Mouse (Mus musculus): ENCODE measurements at regions not wholly inside any gene's neighbourhood (a gene's known extent, or its start where the extent isn't known, plus 50 kb on each side); places are given as distances from the start of the nearest gene placed in this dataset.
A peak's percentile ranks its signal among the peaks of the same experiment; 100 is the strongest.

DNA sequence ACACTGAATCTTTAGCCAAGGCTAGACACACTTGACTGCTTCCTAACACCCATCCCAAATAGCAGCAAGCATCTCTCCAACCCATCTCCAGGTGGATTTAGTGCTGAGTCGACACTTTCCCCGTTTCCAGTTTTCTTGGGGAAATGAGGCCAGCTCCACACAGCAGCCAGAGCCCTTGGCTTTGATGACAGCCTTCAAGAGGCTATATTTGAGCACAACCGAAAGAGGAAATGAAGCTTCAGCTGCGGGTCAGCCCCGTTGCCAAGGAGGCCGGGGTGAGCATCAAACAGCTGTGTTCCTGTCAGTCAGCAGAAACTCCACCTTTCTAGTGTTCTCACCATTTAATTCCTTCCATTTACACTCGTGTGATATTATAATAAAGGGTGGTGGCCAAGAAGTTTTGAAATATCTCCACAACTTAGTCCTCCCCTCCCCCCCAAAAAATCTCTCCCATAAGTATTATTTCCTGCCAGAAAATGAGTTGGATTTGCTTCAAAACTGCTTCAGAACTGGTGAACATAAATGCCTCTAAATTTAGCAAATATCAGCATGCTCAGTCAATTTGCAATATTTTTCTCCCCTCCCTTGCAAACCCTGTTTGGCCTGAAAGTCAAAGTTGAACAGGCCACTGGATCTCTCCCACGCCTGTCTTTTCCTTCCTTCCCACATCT lies 226.1 kb downstream of the Qk start:
- no peak overlapping the region for H3K9ac ChIP-seq (replicated peaks; ENCODE audit: low read depth, low read length)
- ATAC-seq (ENCODE audit: insufficient number of reproducible peaks, insufficient read depth, low FRiP score, low read depth) = no peak
- WGBS = 53% methylated on average over 8 of the region's 8 CpGs

DNA sequence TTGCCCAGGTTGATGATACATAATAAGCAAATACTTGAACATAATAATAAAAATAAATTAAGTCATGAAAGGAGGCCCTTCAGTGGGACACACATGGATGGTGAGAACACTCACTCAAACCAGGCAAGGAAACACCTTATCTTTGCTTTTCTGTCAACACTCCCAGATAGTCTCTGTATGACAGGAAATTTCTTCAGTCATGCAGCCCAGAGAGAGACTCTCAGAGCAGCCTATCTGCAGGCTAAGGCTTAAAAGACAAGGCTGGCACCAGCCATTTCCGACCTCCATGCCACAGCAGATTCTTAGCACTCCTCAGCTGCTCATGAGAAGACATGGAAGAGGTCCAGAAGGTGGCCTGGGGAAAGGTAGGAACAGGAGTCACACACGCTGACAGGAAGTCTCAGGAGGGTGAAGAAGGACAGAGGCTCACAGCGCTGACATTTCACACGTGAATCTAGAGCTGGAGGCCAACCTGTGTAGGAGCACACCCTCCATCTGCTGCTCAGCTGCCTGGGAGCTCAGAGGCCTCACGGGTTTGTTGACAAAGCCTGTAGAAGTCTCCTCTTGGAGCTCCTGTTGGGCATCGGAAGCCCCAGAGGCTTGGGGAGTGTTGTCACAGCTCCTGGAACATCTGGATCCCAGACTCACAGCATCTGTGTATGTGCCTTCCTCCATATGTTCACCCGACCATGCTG lies 232.3 kb downstream of the Qk start:
- WGBS = 68% methylated on average over 7 of the region's 7 CpGs
- no peak for ATAC-seq (ENCODE audit: insufficient number of reproducible peaks, insufficient read depth, low FRiP score, low read depth)
- H3K9ac ChIP-seq (replicated peaks; ENCODE audit: low read depth, low read length) = no peak overlapping the region
- no peak overlapping the region for H3K4me3 ChIP-seq (ENCODE audit: low read depth, low read length)
- no peaks in the 10 kb centered on the region for H3K4me1 ChIP-seq (ENCODE audit: control insufficient read depth, insufficient read depth, low read length)
- H3K9me3 ChIP-seq (ENCODE audit: control insufficient read depth, low read depth, low read length) = no peaks in the 10 kb centered on the region
- no peaks in the 10 kb centered on the region for H3K27me3 ChIP-seq (ENCODE audit: control insufficient read depth, insufficient read depth, low read length)
- no peaks in the 10 kb centered on the region for H3K36me3 ChIP-seq (ENCODE audit: control insufficient read depth, insufficient read depth, low read length)
- no peak overlapping the region for H3K4me2 ChIP-seq (replicated peaks; ENCODE audit: low read depth, low read length)
- no peak overlapping the region for H3K27ac ChIP-seq (ENCODE audit: low read length)

More for the DNA sequence above, 226.1 kb downstream of the Qk start:
- Histone ChIP-seq H3K4me3 (ENCODE audit: low read depth, low read length) (no peak overlapping the region), H3K9me3 (ENCODE audit: control insufficient read depth, low read depth, low read length) (no peaks in the 10 kb centered on the region), H3K4me1 (ENCODE audit: control insufficient read depth, insufficient read depth, low read length) (peaks cover 3% of the 10 kb centered on the region; the same call in 1 of the 2 replicates), H3K4me2 (replicated peaks; ENCODE audit: low read depth, low read length) (no peak overlapping the region), H3K27me3 (ENCODE audit: control insufficient read depth, insufficient read depth, low read length) (no peaks in the 10 kb centered on the region), H3K27ac (ENCODE audit: low read length) (no peak overlapping the region), H3K36me3 (ENCODE audit: control insufficient read depth, insufficient read depth, low read length) (no peaks in the 10 kb centered on the region)

DNA sequence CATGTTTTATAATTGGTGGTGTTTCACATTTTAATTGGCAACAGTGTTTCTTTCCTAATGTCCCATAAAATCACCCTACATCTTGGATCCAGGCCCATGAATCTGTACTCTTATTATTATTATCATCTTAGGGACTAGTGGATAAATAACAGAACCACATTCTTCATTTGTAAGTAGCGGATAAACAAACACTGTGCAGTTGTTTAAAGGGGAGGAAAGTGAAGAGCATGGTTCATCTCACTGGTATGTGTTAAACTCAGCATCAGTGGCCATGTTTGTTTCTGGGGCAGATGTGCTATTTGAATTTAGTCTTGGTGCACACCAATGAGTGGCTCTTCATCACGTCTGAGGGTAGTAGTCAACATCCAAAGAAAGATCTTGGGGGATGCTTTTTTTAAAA lies 233.1 kb downstream of the Qk start:
- no peaks in the 10 kb centered on the region for H3K27me3 ChIP-seq (ENCODE audit: control insufficient read depth, insufficient read depth, low read length)
- H3K27ac ChIP-seq (ENCODE audit: low read length) = no peak overlapping the region
- H3K36me3 ChIP-seq (ENCODE audit: control insufficient read depth, insufficient read depth, low read length) = no peaks in the 10 kb centered on the region
- H3K4me2 ChIP-seq (replicated peaks; ENCODE audit: low read depth, low read length) = no peak overlapping the region
- H3K9ac ChIP-seq (replicated peaks; ENCODE audit: low read depth, low read length) = no peak overlapping the region
- ATAC-seq (ENCODE audit: insufficient number of reproducible peaks, insufficient read depth, low FRiP score, low read depth) = no peak; the same call in 1 of the 2 replicates
- WGBS = 70% methylated on average over 2 of the region's 2 CpGs
- no peaks in the 10 kb centered on the region for H3K9me3 ChIP-seq (ENCODE audit: control insufficient read depth, low read depth, low read length)
- no peak overlapping the region for H3K4me3 ChIP-seq (ENCODE audit: low read depth, low read length)
- H3K4me1 ChIP-seq (ENCODE audit: control insufficient read depth, insufficient read depth, low read length) = no peaks in the 10 kb centered on the region

DNA sequence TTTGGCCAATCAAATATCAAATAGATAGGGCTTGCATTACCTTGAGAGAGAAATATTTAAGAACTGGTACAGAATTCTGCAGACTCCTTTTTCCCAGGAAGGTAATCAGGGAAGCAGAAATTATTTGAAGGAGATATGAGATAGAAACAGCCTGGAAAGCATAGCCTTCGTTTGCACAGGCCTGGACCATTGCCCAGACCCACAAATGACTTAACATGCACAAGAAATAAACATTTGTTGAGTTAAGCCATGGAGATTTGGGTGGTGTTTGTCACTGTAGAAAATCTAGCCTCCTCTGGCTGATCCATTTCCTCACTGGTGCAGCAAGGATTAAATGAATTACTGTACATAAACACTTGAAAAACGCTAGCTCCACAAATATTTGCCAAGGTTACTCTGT lies 233.5 kb downstream of the Qk start:
- Histone ChIP-seq H3K9me3 (ENCODE audit: control insufficient read depth, low read depth, low read length) (no peaks in the 10 kb centered on the region), H3K4me2 (replicated peaks; ENCODE audit: low read depth, low read length) (no peak overlapping the region), H3K4me1 (ENCODE audit: control insufficient read depth, insufficient read depth, low read length) (no peaks in the 10 kb centered on the region), H3K27me3 (ENCODE audit: control insufficient read depth, insufficient read depth, low read length) (no peaks in the 10 kb centered on the region), H3K27ac (ENCODE audit: low read length) (no peak overlapping the region), H3K36me3 (ENCODE audit: control insufficient read depth, insufficient read depth, low read length) (no peaks in the 10 kb centered on the region), H3K4me3 (ENCODE audit: low read depth, low read length) (no peak overlapping the region), H3K9ac (replicated peaks; ENCODE audit: low read depth, low read length) (no peak overlapping the region)
- WGBS = 17% methylated on average over 2 of the region's 2 CpGs
- peak; percentile 72; the same call in 1 of the 2 replicates for ATAC-seq (ENCODE audit: insufficient number of reproducible peaks, insufficient read depth, low FRiP score, low read depth)

DNA sequence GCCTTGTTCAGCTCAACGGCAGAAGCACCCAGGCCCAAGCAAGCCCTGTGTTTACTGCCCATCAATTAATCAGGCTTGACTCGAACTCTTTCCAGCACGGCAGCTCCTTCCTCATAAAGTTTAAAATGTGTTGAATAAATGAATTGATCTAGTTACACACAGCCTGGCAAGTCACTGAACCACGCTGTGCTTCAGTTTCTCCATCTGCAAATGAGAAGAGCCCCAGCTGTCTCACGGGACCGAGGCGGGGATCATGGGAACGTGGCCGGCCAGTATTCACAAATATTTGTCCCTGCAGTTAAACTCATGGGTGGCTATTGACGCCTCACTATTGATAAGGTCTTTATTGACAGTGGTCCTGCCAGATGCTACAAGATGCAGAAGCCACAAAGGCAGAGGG lies 237.9 kb downstream of the Qk start:
- no peak overlapping the region for H3K27ac ChIP-seq (ENCODE audit: low read length)
- H3K4me1 ChIP-seq (ENCODE audit: control insufficient read depth, insufficient read depth, low read length) = peaks cover 8% of the 10 kb centered on the region; the same call in 1 of the 2 replicates
- no peak overlapping the region for H3K9ac ChIP-seq (replicated peaks; ENCODE audit: low read depth, low read length)
- no peak for ATAC-seq (ENCODE audit: insufficient number of reproducible peaks, insufficient read depth, low FRiP score, low read depth)
- H3K9me3 ChIP-seq (ENCODE audit: control insufficient read depth, low read depth, low read length) = no peaks in the 10 kb centered on the region
- H3K4me3 ChIP-seq (ENCODE audit: low read depth, low read length) = no peak overlapping the region
- no peaks in the 10 kb centered on the region for H3K36me3 ChIP-seq (ENCODE audit: control insufficient read depth, insufficient read depth, low read length)
- WGBS = 38% methylated on average over 10 of the region's 10 CpGs
- no peaks in the 10 kb centered on the region for H3K27me3 ChIP-seq (ENCODE audit: control insufficient read depth, insufficient read depth, low read length)
- no peak overlapping the region for H3K4me2 ChIP-seq (replicated peaks; ENCODE audit: low read depth, low read length)

DNA sequence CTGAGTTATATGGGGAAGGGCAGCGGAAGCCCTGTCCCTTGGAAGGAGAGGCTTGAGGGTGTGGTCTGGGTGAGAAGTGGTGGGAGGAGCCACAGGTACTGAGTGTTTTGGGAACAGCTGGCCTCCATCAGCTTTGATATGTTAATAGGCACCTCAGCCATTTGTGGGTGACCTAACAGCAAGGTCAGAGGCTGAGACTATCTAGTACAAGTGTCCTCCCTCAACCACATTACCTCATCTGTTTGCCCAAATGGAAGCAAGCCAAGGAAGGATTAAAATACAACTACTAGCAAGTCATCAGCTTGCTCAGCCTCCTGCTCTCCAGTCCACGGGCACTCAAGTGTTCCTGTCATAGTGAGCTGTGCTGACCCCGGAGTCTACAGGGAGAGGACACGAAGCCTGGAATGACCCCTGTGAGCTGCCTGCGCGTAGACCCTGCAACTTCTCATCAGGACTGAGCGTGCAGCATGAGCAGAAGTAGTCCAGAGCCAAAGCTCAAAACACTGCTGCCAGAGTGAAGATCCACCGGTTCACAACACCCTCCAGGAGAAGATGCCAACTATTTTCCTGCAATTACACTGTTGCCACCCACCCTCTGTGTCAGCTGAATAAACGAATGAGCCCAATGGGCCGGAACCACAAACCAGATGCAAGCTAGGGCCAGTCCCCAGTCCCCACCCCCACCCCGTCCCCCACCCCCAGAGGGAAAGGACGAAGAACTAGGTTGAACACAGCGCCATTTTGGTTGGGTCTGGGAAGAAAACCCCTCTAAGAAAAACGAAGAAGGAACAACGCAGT lies 239.6 kb downstream of the Qk start:
- Histone ChIP-seq H3K27me3 (ENCODE audit: control insufficient read depth, insufficient read depth, low read length) (no peaks in the 10 kb centered on the region), H3K36me3 (ENCODE audit: control insufficient read depth, insufficient read depth, low read length) (no peaks in the 10 kb centered on the region), H3K9ac (replicated peaks; ENCODE audit: low read depth, low read length) (no peak overlapping the region), H3K4me3 (ENCODE audit: low read depth, low read length) (no peak overlapping the region), H3K4me1 (ENCODE audit: control insufficient read depth, insufficient read depth, low read length) (peaks cover 8% of the 10 kb centered on the region; the same call in 1 of the 2 replicates), H3K4me2 (replicated peaks; ENCODE audit: low read depth, low read length) (no peak overlapping the region), H3K9me3 (ENCODE audit: control insufficient read depth, low read depth, low read length) (no peaks in the 10 kb centered on the region), H3K27ac (ENCODE audit: low read length) (no peak overlapping the region)
- 63% methylated on average over 15 of the region's 15 CpGs for WGBS
- peak; percentile 71; the same call in 1 of the 2 replicates for ATAC-seq (ENCODE audit: insufficient number of reproducible peaks, insufficient read depth, low FRiP score, low read depth)

DNA sequence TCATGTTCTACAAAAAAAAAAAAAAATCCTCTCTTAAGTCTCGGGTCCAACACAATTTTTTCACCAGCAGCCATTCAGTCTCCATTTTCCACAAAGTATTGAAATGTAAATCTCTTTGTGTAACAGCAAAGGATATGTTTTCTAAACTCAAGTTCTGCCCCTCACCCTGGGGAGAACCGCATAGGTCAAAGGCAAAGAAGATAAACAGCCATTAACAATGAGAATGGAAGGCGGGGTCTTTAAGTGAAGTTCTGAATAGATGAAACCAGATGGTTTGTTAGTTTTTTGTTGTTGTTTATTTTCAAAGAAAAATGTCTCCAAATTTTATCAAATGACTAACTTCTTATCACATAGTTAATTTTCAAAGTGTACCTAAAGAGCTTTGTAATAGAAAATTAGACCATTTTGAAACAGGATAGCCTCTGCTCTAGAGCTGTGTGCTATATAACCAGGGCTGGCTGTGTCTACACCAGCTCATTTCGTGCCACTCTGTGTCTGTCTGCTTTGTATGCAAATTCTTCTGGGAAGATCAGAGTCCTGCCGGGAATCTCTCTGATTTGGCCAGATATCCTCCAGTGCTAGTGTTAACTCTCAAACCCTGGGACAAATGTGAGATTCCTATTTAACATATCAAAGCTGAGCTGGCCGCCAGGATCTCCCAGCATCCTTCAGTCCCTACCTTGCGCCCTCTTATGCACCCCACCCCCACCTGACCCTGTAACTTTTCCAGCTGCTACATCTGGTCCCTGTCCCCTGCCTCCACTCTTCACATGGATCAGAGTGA lies 240.9 kb downstream of the Qk start:
- Histone ChIP-seq H3K36me3 (ENCODE audit: control insufficient read depth, insufficient read depth, low read length) (no peaks in the 10 kb centered on the region), H3K4me2 (replicated peaks; ENCODE audit: low read depth, low read length) (no peak overlapping the region), H3K27ac (ENCODE audit: low read length) (no peak overlapping the region), H3K4me1 (ENCODE audit: control insufficient read depth, insufficient read depth, low read length) (peaks cover 8% of the 10 kb centered on the region; the same call in 1 of the 2 replicates), H3K9me3 (ENCODE audit: control insufficient read depth, low read depth, low read length) (no peaks in the 10 kb centered on the region), H3K9ac (replicated peaks; ENCODE audit: low read depth, low read length) (no peak overlapping the region), H3K4me3 (ENCODE audit: low read depth, low read length) (no peak overlapping the region), H3K27me3 (ENCODE audit: control insufficient read depth, insufficient read depth, low read length) (no peaks in the 10 kb centered on the region)
- 39% methylated on average over 7 of the region's 7 CpGs for WGBS
- ATAC-seq (ENCODE audit: insufficient number of reproducible peaks, insufficient read depth, low FRiP score, low read depth) = no peak

DNA sequence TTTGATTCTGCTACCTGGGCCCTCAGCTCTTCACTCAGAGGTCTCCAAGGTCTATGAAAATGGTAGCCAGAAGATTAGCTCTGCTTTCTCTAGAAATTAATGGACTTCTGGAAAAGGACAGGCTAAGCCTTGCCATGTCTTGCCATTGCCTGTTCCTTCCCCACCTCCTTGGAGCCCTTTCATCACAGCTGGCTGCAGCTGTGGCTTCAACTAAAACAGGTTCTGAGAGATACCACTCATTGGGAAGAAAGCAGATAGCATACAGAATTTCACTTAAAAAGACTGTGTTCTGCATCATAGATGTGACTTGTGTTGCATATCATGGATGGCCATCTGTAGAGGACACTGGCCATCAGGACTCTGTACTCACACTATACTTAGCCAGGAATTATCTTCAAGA lies 246.4 kb downstream of the Qk start:
- Histone ChIP-seq H3K36me3 (ENCODE audit: control insufficient read depth, insufficient read depth, low read length) (no peaks in the 10 kb centered on the region), H3K27ac (ENCODE audit: low read length) (no peak overlapping the region), H3K4me1 (ENCODE audit: control insufficient read depth, insufficient read depth, low read length) (no peaks in the 10 kb centered on the region), H3K4me2 (replicated peaks; ENCODE audit: low read depth, low read length) (no peak overlapping the region), H3K4me3 (ENCODE audit: low read depth, low read length) (no peak overlapping the region), H3K9ac (replicated peaks; ENCODE audit: low read depth, low read length) (no peak overlapping the region), H3K27me3 (ENCODE audit: control insufficient read depth, insufficient read depth, low read length) (no peaks in the 10 kb centered on the region), H3K9me3 (ENCODE audit: control insufficient read depth, low read depth, low read length) (no peaks in the 10 kb centered on the region)
- no peak for ATAC-seq (ENCODE audit: insufficient number of reproducible peaks, insufficient read depth, low FRiP score, low read depth)

Data from stomach, embryonic 14.5 days (tissue).